In genomic region chr6:99435140-99435539, GRCm38 (mm10) we compare ENCODE assay signal across 13 mouse cellular contexts.
A peak's percentile ranks its signal among the peaks of the same experiment; 100 is the strongest.
DNase-seq lines count a peak whose midpoint lies in the region; ATAC-seq and TF ChIP-seq lines count a peak whose summit lies in the region.
"Had no signal": no experiment of that assay in that cellular context is flagged by ENCODE, and none has a peak within 500 bp of the region (broad histone marks: within the 10 kb centered on the region; RNA-seq: fewer than 3 reads in every experiment).

No protein-coding gene starts in this region.

- intact Hi-C loops in left cerebral cortex, postnatal 36 days (cut with DNase I) = no loop called here

- 83% methylated on average over 10 of the region's 10 CpGs for WGBS in lung, adult 2 months
- 9% methylated on average over 10 of the region's 10 CpGs for WGBS in macrophage (ENCODE audit: missing documents)
- 93% methylated on average over 10 of the region's 10 CpGs for WGBS in hindbrain, embryonic 12.5 days

- peaks cover 13% of the 10 kb centered on the region for H3K4me1 ChIP-seq in lung, adult 2 months (ENCODE audit: control insufficient read depth, insufficient read depth, low read length)
- peaks cover 19% of the 10 kb centered on the region for H3K4me1 ChIP-seq in hindbrain, embryonic 12.5 days

- peak; percentile 38 for ATAC-seq in activated CD4-positive, CD25-positive, alpha-beta regulatory T cell, adult 4 months
- ATAC-seq in cerebellum, adult (ENCODE audit: insufficient number of reproducible peaks, low FRiP score, low TSS enrichment) = no peak
- no peak for ATAC-seq in hindbrain, embryonic 12.5 days (ENCODE audit: low FRiP score)

- H3K9ac ChIP-seq in hindbrain, embryonic 12.5 days = no peak overlapping the region
- H3K9ac ChIP-seq: heart, embryonic 13.5 days; hindbrain, embryonic 15.5 days had no signal

- peaks cover 22% of the 10 kb centered on the region; the same call in 1 of the 2 replicates for H3K79me2 ChIP-seq in macrophage (ENCODE audit: inconsistent target)

- TF ChIP-seq CTCF in lung, adult 2 months (IDR thresholded peaks at IDR 0.05; ENCODE audit: insufficient read depth, low read length) = no peak

- no peak for TF ChIP-seq POLR2A in lung, adult 2 months (IDR thresholded peaks at IDR 0.05; ENCODE audit: borderline replicate concordance, extremely low read depth, low read depth, low read length)

- H3K9me3 ChIP-seq in hindbrain, embryonic 12.5 days (replicated peaks) = no peaks in the 10 kb centered on the region
- H3K9me3 ChIP-seq: embryonic facial prominence, embryonic 10.5 days; heart, embryonic 13.5 days; hindbrain, embryonic 15.5 days had no signal

- H3K4me3 ChIP-seq in lung, adult 2 months (replicated peaks; ENCODE audit: extremely low read depth, low read depth, low read length) = no peak overlapping the region
- H3K4me3 ChIP-seq in macrophage (ENCODE audit: inconsistent target) = no peak overlapping the region
- H3K4me3 ChIP-seq in hindbrain, embryonic 12.5 days = no peak overlapping the region
- H3K4me3 ChIP-seq: embryonic facial prominence, embryonic 10.5 days; heart, embryonic 13.5 days; hindbrain, embryonic 15.5 days had no signal

- peak; percentile 44 for DNase-seq in lung, postnatal 36 days
- no peak for DNase-seq in lung, adult 2 months
- DNase-seq in thymus, postnatal 0 days (ENCODE audit: low spot score) = peak; percentile 35
- no peak for DNase-seq in left cerebral cortex, postnatal 36 days (ENCODE audit: low spot score in 2 of 2)
- DNase-seq: cerebellum, adult 9-10 months; kidney, adult 9 months had no signal

- no peaks in the 10 kb centered on the region for H3K36me3 ChIP-seq in macrophage (ENCODE audit: inconsistent target)
- H3K36me3 ChIP-seq in hindbrain, embryonic 12.5 days = no peaks in the 10 kb centered on the region
- H3K36me3 ChIP-seq: hindbrain, embryonic 15.5 days had no signal

- H3K27me3 ChIP-seq in hindbrain, embryonic 12.5 days = no peaks in the 10 kb centered on the region
- H3K27me3 ChIP-seq: heart, embryonic 13.5 days; hindbrain, embryonic 15.5 days had no signal

- peak overlapping the region; percentile 92 for H3K27ac ChIP-seq in macrophage
- no peak overlapping the region for H3K27ac ChIP-seq in hindbrain, embryonic 12.5 days
- H3K27ac ChIP-seq: embryonic facial prominence, embryonic 10.5 days; heart, embryonic 13.5 days; hindbrain, embryonic 15.5 days had no signal

- H3K4me2 ChIP-seq in hindbrain, embryonic 12.5 days (replicated peaks) = no peak overlapping the region
- H3K4me2 ChIP-seq: heart, embryonic 13.5 days; hindbrain, embryonic 15.5 days had no signal

Comparison
In these comparisons a context has a peak if more than half of its experiments do, and no peak if none do; other contexts are left out.
1. DNase-seq: peak in lung, postnatal 36 days (single experiment) and thymus, postnatal 0 days (single experiment); none in lung, adult 2 months (single experiment) and left cerebral cortex, postnatal 36 days (0 of 2).